Mouse (Mus musculus) kidney, adult 2 months (tissue): Measurements from ENCODE around the gene Fyttd1.

Experiments used
- CTCF ChIP-seq: fragments of 200-500 bp; conservative IDR thresholded peaks from 2 replicates; pipeline ENCODE4 v1.5.1; 2011; ENCODE audit warnings: low read depth, mild to moderate bottlenecking, control low read depth, low read length, moderate library complexity, mixed read lengths; ENCODE audit not compliant: insufficient read depth, insufficient read length
- POLR2A ChIP-seq: fragments of 200-500 bp; IDR thresholded peaks from one replicate; pipeline ENCODE4 v1.6.1; 2011; ENCODE audit warnings: low read depth, low read length, control low read depth

DNA sequence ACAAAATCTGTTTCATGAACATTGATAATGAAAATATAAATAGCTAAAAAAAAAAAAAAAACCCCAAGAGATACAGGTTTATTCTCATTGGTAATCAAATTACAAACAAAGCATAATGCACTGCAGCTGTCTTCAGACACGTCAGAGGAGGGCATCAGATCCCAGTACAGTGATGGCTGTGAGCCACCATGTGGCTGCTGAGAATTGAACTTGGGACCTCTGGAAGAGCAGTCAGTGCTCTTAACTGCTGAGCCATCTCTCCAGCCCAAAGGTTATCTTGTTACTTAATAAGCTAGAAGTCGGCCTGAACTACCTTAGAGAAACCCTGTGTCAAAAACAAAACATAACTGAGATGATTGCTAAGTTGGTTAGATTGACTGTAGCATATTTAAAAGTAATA, 12.6 kb downstream of the Fyttd1 start:
- no peak for TF ChIP-seq CTCF
- no peak for TF ChIP-seq POLR2A
